Mouse (Mus musculus) C2C12 (cell line): ENCODE results near the gene Kcnc2.

ENCODE experiments used
- CEBPB ChIP-seq: IDR thresholded peaks from one replicate; pipeline ENCODE4 v1.6.1; 2011; ENCODE audit warnings: low read depth, mild to moderate bottlenecking, control low read depth, moderate library complexity
- CTCF ChIP-seq: IDR thresholded peaks from one replicate; pipeline ENCODE4 v1.5.1; 2011; ENCODE audit not compliant: control insufficient read depth, insufficient read depth, insufficient read length
- MAX ChIP-seq: IDR thresholded peaks from one replicate; pipeline ENCODE4 v1.6.1; 2011; ENCODE audit warnings: mild to moderate bottlenecking, control low read depth
- MYOD1 ChIP-seq: IDR thresholded peaks from one replicate; pipeline ENCODE4 v1.6.1; 2011; ENCODE audit warnings: low read depth; ENCODE audit not compliant: control insufficient read depth, insufficient read length
- MYOG ChIP-seq: IDR thresholded peaks from one replicate; pipeline ENCODE4 v1.6.1; 2011; ENCODE audit not compliant: control insufficient read depth, insufficient read length; ENCODE audit errors: extremely low read depth
- USF1 ChIP-seq: IDR thresholded peaks from one replicate; pipeline ENCODE4 v1.6.1; 2011; ENCODE audit warnings: low read depth, mild to moderate bottlenecking, control low read depth, moderate library complexity

DNA sequence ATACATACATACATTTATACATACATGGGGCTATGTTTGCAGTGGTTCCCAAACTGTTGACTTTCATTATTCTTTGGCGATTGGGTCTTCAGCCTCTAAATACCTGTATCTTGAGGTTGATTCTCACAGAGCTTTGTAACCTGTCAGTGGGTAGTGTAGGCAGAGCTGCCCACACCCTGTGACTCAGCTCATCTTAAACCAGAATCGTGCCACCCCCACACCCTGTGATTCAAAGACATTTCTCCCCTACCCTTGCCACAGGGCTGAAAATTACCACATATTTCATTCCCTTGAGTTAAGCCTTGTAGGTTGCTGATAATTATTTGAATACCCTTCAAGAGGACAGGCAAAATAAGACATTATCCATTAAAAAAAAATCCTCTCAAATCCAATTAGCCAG is 210.5 kb downstream of the Kcnc2 start:
- TF ChIP-seq CTCF, result no peak
- TF ChIP-seq USF1, result no peak
- TF ChIP-seq MAX, result no peak
- TF ChIP-seq CEBPB, result no peak
- TF ChIP-seq MYOG, result no peak
- no peak for TF ChIP-seq MYOD1
